Mouse (Mus musculus) stomach, postnatal 0 days (tissue): ENCODE measurements around the gene B3gnt2. TPM values are rescaled to one million over a fixed set of nuclear protein-coding genes. Genes with fewer than 3 reads are reported as not detected.

Experiments used
- ATAC-seq: fragments of 200-750 bp; cut with Nextera tagmentation; 2 replicates; pipeline ENCODE4 v1.8.0; 2017; ENCODE audit not compliant: low FRiP score, low TSS enrichment
- DNase-seq: peaks from one replicate; pipeline ENCODE4 v3.0.0-alpha.2; 2016; ENCODE audit warnings: low spot score
- H3K27ac ChIP-seq: fragments of 300-500 bp; sonication (generic); replicated peaks from 2 replicates; pipeline ENCODE4 v1.5.1; 2014; ENCODE audit warnings: mild to moderate bottlenecking, control low read depth
- H3K27me3 ChIP-seq: fragments of 300-500 bp; sonication (generic); 2 replicates; pipeline ENCODE4 v1.6.1; 2014; ENCODE audit warnings: low read length; ENCODE audit not compliant: control insufficient read depth, insufficient read depth
- H3K36me3 ChIP-seq: fragments of 300-500 bp; sonication (generic); 2 replicates; pipeline ENCODE4 v1.6.1; 2014; ENCODE audit warnings: low read length, mixed read lengths; ENCODE audit not compliant: control insufficient read depth, insufficient read depth
- H3K4me1 ChIP-seq: fragments of 300-500 bp; sonication (generic); replicated peaks from 2 replicates; pipeline ENCODE4 v1.6.1; 2014; ENCODE audit warnings: antibody characterized with exemption; ENCODE audit not compliant: control insufficient read depth, insufficient read depth
- H3K4me2 ChIP-seq: fragments of 300-500 bp; sonication (generic); replicated peaks from 2 replicates; pipeline ENCODE4 v1.6.1; 2014; ENCODE audit warnings: low read depth, mild to moderate bottlenecking, control low read depth, moderate library complexity
- H3K4me3 ChIP-seq: fragments of 300-500 bp; sonication (generic); 2 replicates; pipeline ENCODE4 v1.5.1; 2014; ENCODE audit warnings: low read depth, low read length, control low read depth
- H3K9ac ChIP-seq: fragments of 300-500 bp; sonication (generic); 2 replicates; pipeline ENCODE4 v1.6.1; 2014; ENCODE audit warnings: mild to moderate bottlenecking, low read length, control low read depth, mixed read lengths
- H3K9me3 ChIP-seq: fragments of 300-500 bp; sonication (generic); 2 replicates; pipeline ENCODE4 v1.6.1; 2016; ENCODE audit warnings: low read length; ENCODE audit not compliant: control insufficient read depth
- CTCF ChIP-seq: IDR thresholded peaks from 2 replicates; pipeline ENCODE4 v1.5.1; 2016; ENCODE audit warnings: antibody characterized with exemption, low read depth, mild to moderate bottlenecking, moderate library complexity
- EP300 ChIP-seq: optimal IDR thresholded peaks from 2 replicates; pipeline ENCODE3; 2016; ENCODE audit warnings: antibody characterized with exemption
- WGBS: fragments of 180-500 bp; shearing (Covaris S2); extraction: QIAGEN DNeasy Blood & Tissue Kit; methylation state at CpG from one replicate; pipeline ENCODE4 v1.1.7; 2014; 5-methylcytosine and 5-hydroxymethylcytosine counted together
- polyA plus RNA-seq: library from polyadenylated mRNA; unstranded; fragments of >200 nt; fragmentation: Nextera tagmentation; extraction: Ambion mirVana; gene quantifications from 2 replicates; pipeline ENCODE4 v1.2.1, GENCODE M21; 2015

The B3gnt2 gene
- polyA plus RNA-seq, 1 experiment from 2014 or later: 18.4 TPM

DNA sequence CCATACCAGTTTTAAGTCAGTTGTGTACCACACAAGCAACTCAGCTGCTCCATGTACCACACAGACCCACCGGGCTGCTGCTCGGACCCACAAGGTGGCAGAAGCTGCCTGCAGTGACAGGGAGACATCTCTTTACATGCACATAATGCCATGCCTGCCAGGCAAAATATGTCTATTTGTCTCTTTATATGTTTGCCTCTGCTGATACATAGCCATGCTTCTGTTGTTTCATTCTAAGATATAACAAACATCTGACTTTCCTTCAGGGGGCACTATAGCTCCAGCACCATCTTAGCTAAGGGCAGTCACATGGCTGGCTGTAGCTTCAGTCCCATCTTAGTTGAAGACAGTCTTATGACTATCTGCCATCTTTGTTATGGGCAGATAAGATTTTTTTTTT lies 150.2 kb downstream of the B3gnt2 start:
- Histone ChIP-seq H3K9me3 (no peaks in the 10 kb centered on the region), H3K27ac (no peak overlapping the region), H3K4me2 (no peak overlapping the region), H3K4me3 (no peak overlapping the region), H3K36me3 (no peaks in the 10 kb centered on the region), H3K4me1 (no peaks in the 10 kb centered on the region), H3K27me3 (no peaks in the 10 kb centered on the region), H3K9ac (no peak overlapping the region)
- no peak for DNase-seq
- no peak for ATAC-seq
- TF ChIP-seq EP300: no peak
- peak; percentile 65 for TF ChIP-seq CTCF
- WGBS: 86% methylated on average over 2 of the region's 2 CpGs

Other genes starting within 250 kb of the B3gnt2 start
- gene Zrsr1, start 111.0 kb upstream of the B3gnt2 start, polyA plus RNA-seq: 2.0 and 2.2 TPM in 2 replicates
- gene Gm28048, start 121.1 kb upstream of the B3gnt2 start, polyA plus RNA-seq: 14.0 and 18.8 TPM in 2 replicates
- 269 and 275 TPM in 2 replicates for gene Commd1, start 121.4 kb upstream of the B3gnt2 start, polyA plus RNA-seq
- gene Cct4, start 129.6 kb upstream of the B3gnt2 start, polyA plus RNA-seq: 123 and 124 TPM in 2 replicates
- 3.0 and 3.2 TPM in 2 replicates for gene Fam161a, start 146.6 kb upstream of the B3gnt2 start, polyA plus RNA-seq